Mouse (Mus musculus): ENCODE measurements around the gene Dqx1. TPM values are rescaled to one million over a fixed set of nuclear protein-coding genes. Genes with fewer than 3 reads are reported as not detected.
A peak's percentile ranks its signal among the peaks of the same experiment; 100 is the strongest.

Dqx1 gene
- polyA plus RNA-seq, 1 experiment = 0.84 TPM

GRCm38 (mm10) chr6:83083497-83083896, 25.9 kb downstream of the Dqx1 start:
- Histone ChIP-seq H3K27ac (ENCODE audit: insufficient read depth, low read length) (no peak overlapping the region), H3K4me1 (ENCODE audit: control insufficient read depth, insufficient read depth, low read length) (no peaks in the 10 kb centered on the region), H3K4me3 (ENCODE audit: insufficient read depth, low read length) (no peak overlapping the region)
- TF ChIP-seq CTCF (IDR thresholded peaks at IDR 0.05; ENCODE audit: borderline replicate concordance, insufficient read depth, low read length) (no peak), POLR2A (IDR thresholded peaks at IDR 0.05; ENCODE audit: low read depth, low read length) (no peak)

DNA sequence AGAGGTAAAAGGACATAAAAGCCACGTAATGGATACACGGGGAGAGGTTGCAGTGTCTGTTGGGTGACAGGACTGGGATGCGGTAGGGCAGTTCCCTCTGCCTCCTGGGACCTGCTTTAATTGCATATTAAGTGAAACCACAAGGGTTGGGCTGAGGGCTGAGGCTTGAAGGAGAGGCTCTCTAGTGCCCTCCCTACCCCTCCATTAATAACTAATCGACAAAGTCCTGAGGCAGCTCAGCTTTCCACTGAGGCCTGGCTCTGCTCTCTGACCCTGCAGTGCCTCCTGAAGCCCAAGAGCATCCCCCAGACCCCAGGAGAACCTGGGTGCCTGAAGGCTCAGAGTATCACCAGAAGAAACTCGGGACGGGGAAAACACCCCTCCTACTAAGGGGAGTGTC, 26.8 kb downstream of the Dqx1 start:
- no peak overlapping the region for H3K27ac ChIP-seq (ENCODE audit: insufficient read depth, low read length)
- peak; percentile 30; the same call in 1 of the 2 replicates for TF ChIP-seq POLR2A (IDR thresholded peaks at IDR 0.05; ENCODE audit: low read depth, low read length)
- TF ChIP-seq CTCF (IDR thresholded peaks at IDR 0.05; ENCODE audit: borderline replicate concordance, insufficient read depth, low read length) = no peak
- H3K4me1 ChIP-seq (ENCODE audit: control insufficient read depth, insufficient read depth, low read length) = no peaks in the 10 kb centered on the region
- no peak overlapping the region for H3K4me3 ChIP-seq (ENCODE audit: insufficient read depth, low read length)

GRCm38 (mm10) chr6:83086121-83087035, 28.7 kb downstream of the Dqx1 start, which contains the start of gene Lbx2:
Gene Lbx2 (plus strand): TSS chr6:83086367.
- TF ChIP-seq CTCF (IDR thresholded peaks at IDR 0.05; ENCODE audit: borderline replicate concordance, insufficient read depth, low read length) = no peak
- no peak for TF ChIP-seq POLR2A (IDR thresholded peaks at IDR 0.05; ENCODE audit: low read depth, low read length)
- Histone ChIP-seq H3K27ac (ENCODE audit: insufficient read depth, low read length) (no peak within 1 kb of the TSS), H3K4me3 (ENCODE audit: insufficient read depth, low read length) (no peak within 1 kb of the TSS), H3K4me1 (ENCODE audit: control insufficient read depth, insufficient read depth, low read length) (no peaks in the 10 kb centered on the region)

GRCm38 (mm10) chr6:83087205-83087925, 29.7 kb downstream of the Dqx1 start:
- no peaks in the 10 kb centered on the region for H3K4me1 ChIP-seq (ENCODE audit: control insufficient read depth, insufficient read depth, low read length)
- TF ChIP-seq CTCF (IDR thresholded peaks at IDR 0.05; ENCODE audit: borderline replicate concordance, insufficient read depth, low read length) (no peak), POLR2A (IDR thresholded peaks at IDR 0.05; ENCODE audit: low read depth, low read length) (no peak)
- no peak overlapping the region for H3K4me3 ChIP-seq (ENCODE audit: insufficient read depth, low read length)
- no peak overlapping the region for H3K27ac ChIP-seq (ENCODE audit: insufficient read depth, low read length)

- H3K27ac ChIP-seq (ENCODE audit: insufficient read depth, low read length) = no peak overlapping the region
- H3K4me1 ChIP-seq (ENCODE audit: control insufficient read depth, insufficient read depth, low read length) = no peaks in the 10 kb centered on the region
- no peak overlapping the region for H3K4me3 ChIP-seq (ENCODE audit: insufficient read depth, low read length)
- TF ChIP-seq POLR2A (IDR thresholded peaks at IDR 0.05; ENCODE audit: low read depth, low read length) (no peak), CTCF (IDR thresholded peaks at IDR 0.05; ENCODE audit: borderline replicate concordance, insufficient read depth, low read length) (no peak)
Observed at GRCm38 (mm10) chr6:83087926-83088260, 30.2 kb downstream of the Dqx1 start.

- no peak overlapping the region for H3K4me3 ChIP-seq (ENCODE audit: insufficient read depth, low read length)
- H3K27ac ChIP-seq (ENCODE audit: insufficient read depth, low read length) = no peak overlapping the region
- no peak for TF ChIP-seq CTCF (IDR thresholded peaks at IDR 0.05; ENCODE audit: borderline replicate concordance, insufficient read depth, low read length)
- no peak for TF ChIP-seq POLR2A (IDR thresholded peaks at IDR 0.05; ENCODE audit: low read depth, low read length)
- no peaks in the 10 kb centered on the region for H3K4me1 ChIP-seq (ENCODE audit: control insufficient read depth, insufficient read depth, low read length)
Observed at GRCm38 (mm10) chr6:83092416-83093127, 34.9 kb downstream of the Dqx1 start.

- no peaks in the 10 kb centered on the region for H3K4me1 ChIP-seq (ENCODE audit: control insufficient read depth, insufficient read depth, low read length)
- TF ChIP-seq POLR2A (IDR thresholded peaks at IDR 0.05; ENCODE audit: low read depth, low read length) (no peak), CTCF (IDR thresholded peaks at IDR 0.05; ENCODE audit: borderline replicate concordance, insufficient read depth, low read length) (no peak)
- H3K4me3 ChIP-seq (ENCODE audit: insufficient read depth, low read length) = no peak overlapping the region
- no peak overlapping the region for H3K27ac ChIP-seq (ENCODE audit: insufficient read depth, low read length)
Observed at GRCm38 (mm10) chr6:83095968-83096367, 38.3 kb downstream of the Dqx1 start.

GRCm38 (mm10) chr6:83098411-83098810, 40.8 kb downstream of the Dqx1 start:
- H3K4me1 ChIP-seq (ENCODE audit: control insufficient read depth, insufficient read depth, low read length) = no peaks in the 10 kb centered on the region
- no peak overlapping the region for H3K27ac ChIP-seq (ENCODE audit: insufficient read depth, low read length)
- H3K4me3 ChIP-seq (ENCODE audit: insufficient read depth, low read length) = no peak overlapping the region
- TF ChIP-seq POLR2A (IDR thresholded peaks at IDR 0.05; ENCODE audit: low read depth, low read length) (no peak), CTCF (IDR thresholded peaks at IDR 0.05; ENCODE audit: borderline replicate concordance, insufficient read depth, low read length) (no peak)

- H3K4me1 ChIP-seq (ENCODE audit: control insufficient read depth, insufficient read depth, low read length) = no peaks in the 10 kb centered on the region
- H3K4me3 ChIP-seq (ENCODE audit: insufficient read depth, low read length) = peak within 1 kb of the TSS; percentile 56
- H3K27ac ChIP-seq (ENCODE audit: insufficient read depth, low read length) = no peak within 1 kb of the TSS
- TF ChIP-seq CTCF (IDR thresholded peaks at IDR 0.05; ENCODE audit: borderline replicate concordance, insufficient read depth, low read length) (peak; percentile 47; the same call in 1 of the 2 replicates), POLR2A (IDR thresholded peaks at IDR 0.05; ENCODE audit: low read depth, low read length) (peak; percentile 77)
Observed at GRCm38 (mm10) chr6:83101316-83101687, 43.7 kb downstream of the Dqx1 start, which contains the start of the genes Ccdc142 and Gm42688. Gene Ccdc142 (plus strand): TSS chr6:83101601. Gene Gm42688 (plus strand): TSS chr6:83101617.
